Mouse (Mus musculus) hematopoietic stem cell, adult 5-6 weeks (primary cell): ENCODE measurements around the gene Gpc5. TPM values are rescaled to one million over a fixed set of nuclear protein-coding genes. Genes with fewer than 3 reads are reported as not detected.

Experiments
- ATAC-seq, 2 experiments: fragments of 125-278 bp in 1 of 2; replicated peaks in 1 of 2; 2 replicates each; pipeline ENCODE4 v1.8.0; 2016 to 2017; ENCODE audit warnings: inconsistent platforms in 2 of 2, mild to moderate bottlenecking in 2 of 2, moderate number of reproducible peaks in 2 of 2, low read depth in 1 of 2, moderate TSS enrichment in 1 of 2; ENCODE audit not compliant: low FRiP score in 2 of 2, poor library complexity in 2 of 2, severe bottlenecking in 2 of 2, insufficient read depth in 1 of 2, low TSS enrichment in 1 of 2
- total RNA-seq: library from RNA; stranded (forward); fragments of 172-1452, 232-1000 nt; gene quantifications from 2 replicates; pipeline ENCODE4 v1.2.3, GENCODE M21; 2017

Gpc5 gene
- total RNA-seq, 1 experiment from 2014 or later = not detected

GRCm38 (mm10) chr14:115844773-115845427, 752.9 kb downstream of the Gpc5 start:
- ATAC-seq = no peak

GRCm38 (mm10) chr14:115869127-115869526, 777.1 kb downstream of the Gpc5 start:
- ATAC-seq = no peak

DNA sequence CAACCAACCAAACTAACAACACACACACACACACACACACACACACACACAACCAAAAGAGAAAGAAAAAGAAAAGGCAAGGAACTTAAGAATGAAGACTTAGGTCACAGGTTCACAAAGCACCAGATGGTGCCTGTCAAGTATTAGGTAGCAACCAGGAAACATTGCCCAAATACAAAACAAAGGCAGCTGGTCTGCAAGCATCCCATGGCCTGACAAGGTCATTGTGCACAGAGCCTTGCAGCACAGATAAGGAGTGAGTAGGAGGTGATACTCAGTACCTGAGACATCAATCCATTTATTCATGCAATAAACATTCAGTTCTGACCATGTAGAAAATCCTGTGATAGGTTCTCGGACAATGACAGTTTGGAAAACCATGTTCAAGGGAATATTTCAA, 884.0 kb downstream of the Gpc5 start:
- no peak for ATAC-seq

GRCm38 (mm10) chr14:115979233-115979632, 887.2 kb downstream of the Gpc5 start:
- peak; percentile 84 to 96; a peak in 3 of 4 replicates for ATAC-seq

- no peak for ATAC-seq
Measured at GRCm38 (mm10) chr14:115990764-115991163, 898.7 kb downstream of the Gpc5 start.

- ATAC-seq = no peak
Measured at GRCm38 (mm10) chr14:115993520-115994106, 901.6 kb downstream of the Gpc5 start.

- ATAC-seq = no peak
Measured at GRCm38 (mm10) chr14:115998931-115999330, 906.9 kb downstream of the Gpc5 start.

DNA sequence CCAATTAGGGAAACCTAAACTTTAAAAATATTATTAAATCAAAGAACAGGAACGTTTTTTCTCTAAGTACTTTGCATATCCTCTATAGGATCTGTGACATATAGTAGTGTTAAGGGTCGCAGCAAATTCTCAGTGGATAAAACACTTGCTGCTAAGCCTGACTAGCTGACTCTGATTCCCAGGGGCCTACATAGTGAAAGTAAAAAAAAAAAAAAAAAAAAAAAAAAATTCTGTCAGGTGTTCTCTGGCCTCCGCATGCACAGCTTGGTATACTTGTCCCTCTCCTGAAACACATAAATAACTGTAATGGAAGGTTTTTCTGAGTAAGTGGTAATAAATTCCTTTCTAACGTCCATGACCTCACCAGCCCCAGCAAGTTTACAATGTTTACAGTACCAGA, 995.0 kb downstream of the Gpc5 start:
- ATAC-seq = no peak

GRCm38 (mm10) chr14:116127943-116128342, 1035.9 kb downstream of the Gpc5 start:
- ATAC-seq = no peak

GRCm38 (mm10) chr14:116137330-116137729, 1045.3 kb downstream of the Gpc5 start:
- no peak for ATAC-seq

- ATAC-seq = no peak
Measured at GRCm38 (mm10) chr14:116137772-116138171, 1045.8 kb downstream of the Gpc5 start.

- no peak for ATAC-seq
Measured at GRCm38 (mm10) chr14:116162586-116162985, 1070.6 kb downstream of the Gpc5 start.

DNA sequence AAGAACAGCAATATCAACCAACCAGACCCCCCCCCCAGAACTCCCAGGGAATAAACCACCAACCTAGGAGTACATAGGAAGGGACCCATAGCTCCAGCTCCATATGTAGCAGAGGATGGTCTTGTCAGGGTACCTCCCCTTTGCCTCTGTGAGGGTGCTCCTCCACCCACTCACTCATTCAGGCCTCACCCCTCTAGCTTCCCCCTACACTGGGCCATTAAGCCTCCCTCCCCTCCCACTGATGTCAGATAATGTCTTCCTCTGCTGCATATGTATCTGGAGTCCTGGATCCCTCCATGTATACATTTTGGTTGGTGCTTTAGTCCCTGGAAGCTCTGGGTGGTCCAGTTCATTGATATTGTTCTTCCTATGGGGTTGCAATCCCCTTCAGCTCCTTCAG, 1075.4 kb downstream of the Gpc5 start:
- ATAC-seq = no peak

- ATAC-seq = no peak
Measured at GRCm38 (mm10) chr14:116169129-116169528, 1077.1 kb downstream of the Gpc5 start.

DNA sequence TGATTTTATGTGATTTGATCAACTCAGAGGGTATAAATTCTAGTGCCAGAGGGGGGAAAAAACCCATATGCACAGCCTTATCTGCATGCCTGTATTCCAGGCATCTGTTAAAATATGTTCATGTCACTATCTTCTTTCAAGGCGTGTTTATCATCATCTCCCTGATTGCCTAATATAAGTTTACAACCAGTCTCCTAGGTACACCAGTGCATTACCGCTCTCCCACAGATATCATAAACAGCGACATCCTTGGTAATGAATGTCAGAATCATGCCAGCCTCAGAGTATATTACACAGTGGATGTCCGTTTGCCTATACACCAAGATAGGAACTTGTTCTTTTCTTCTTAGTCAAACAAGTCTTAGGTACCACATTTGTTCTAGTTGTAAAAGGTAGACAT, 1095.0 kb downstream of the Gpc5 start:
- no peak for ATAC-seq

GRCm38 (mm10) chr14:116206977-116207376, 1115.0 kb downstream of the Gpc5 start:
- peak; percentile 59 to 72; a peak in 3 of 4 replicates for ATAC-seq

GRCm38 (mm10) chr14:116208581-116208980, 1116.6 kb downstream of the Gpc5 start:
- no peak for ATAC-seq

DNA sequence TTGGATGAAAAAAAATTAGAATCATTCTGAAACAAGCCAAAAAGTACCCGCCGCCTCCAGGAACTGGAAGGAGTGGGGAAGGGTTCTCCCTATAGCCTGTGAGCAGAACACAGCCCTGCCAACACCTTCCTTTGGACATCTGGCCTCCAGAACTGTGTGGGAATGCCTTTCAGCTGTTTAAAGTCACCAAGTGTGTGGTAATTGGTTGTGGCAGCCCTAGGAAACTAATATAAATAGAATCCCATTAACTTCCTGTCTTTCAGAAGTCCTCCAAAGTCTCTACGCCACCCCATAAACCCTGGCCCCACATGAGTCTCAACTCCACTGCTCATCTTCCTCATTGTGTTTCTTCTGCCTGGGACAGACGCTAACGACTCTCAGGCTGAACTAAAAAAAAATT, 1117.0 kb downstream of the Gpc5 start:
- ATAC-seq = no peak

DNA sequence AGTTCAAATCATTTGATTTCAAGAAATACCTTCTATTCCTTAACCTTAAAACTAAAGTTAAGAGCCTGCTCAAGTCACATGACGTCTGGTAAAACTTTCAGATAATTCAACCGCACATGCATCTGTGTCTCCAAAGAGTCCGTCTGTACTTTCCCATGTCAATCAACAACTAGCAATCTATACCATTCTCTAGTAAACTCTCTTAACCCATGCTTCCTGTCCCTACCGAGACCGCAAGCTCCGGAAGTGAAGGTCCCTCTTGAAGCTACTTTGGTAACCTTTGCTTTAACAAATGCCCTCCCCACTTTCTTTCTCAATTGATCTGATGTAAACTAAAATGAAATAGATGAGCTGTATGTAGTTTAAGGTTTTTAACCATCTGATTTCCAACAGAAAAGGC, 1118.3 kb downstream of the Gpc5 start:
- ATAC-seq = no peak
